Mouse (Mus musculus): ENCODE measurements around the gene Apof.
"Not testable (repeated sequence)": the region's sequence is repeated elsewhere in the genome, so short reads cannot be mapped to it uniquely, and the experiment has no call there.

The Apof gene

DNA sequence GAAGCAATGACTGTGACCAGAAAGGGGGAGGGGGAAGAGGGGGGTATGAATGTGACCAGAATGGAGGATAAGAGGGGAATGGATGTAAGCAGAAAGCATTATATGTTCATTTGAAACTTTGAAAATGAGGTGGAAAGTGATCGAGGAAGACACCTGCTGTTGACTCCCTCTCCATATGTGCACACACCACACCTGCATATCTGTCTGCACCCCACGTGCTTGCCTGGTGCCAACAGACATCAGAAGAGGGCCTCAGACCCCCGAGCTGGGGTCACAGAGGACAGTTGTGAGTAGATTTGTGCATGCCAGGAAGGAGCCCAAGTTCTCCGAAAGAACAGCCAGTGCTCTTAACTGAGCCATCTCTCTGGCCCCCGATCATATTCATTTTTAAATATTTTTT lies 8.5 kb upstream of the Apof start:
- DNase-seq = no peak

DNA sequence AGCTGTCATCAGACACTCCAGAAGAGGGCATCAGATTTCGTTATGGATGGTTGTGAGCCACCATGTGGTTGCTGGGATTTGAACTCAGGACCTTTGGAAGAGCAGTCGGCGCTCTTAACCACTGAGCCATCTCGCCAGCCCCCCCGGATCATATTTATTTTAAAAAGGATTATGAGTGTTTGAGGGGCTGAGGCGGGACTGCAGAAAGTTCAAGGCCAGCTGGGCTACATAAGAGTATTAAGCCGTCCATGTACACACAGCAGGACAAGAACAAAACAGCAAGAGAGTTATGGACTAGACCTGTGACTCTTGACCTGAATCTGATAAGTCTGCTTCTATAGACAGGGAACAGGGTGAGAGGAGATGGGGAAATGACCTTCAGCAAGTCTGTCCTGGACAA lies 8.1 kb upstream of the Apof start:
- DNase-seq = not testable (repeated sequence)

DNA sequence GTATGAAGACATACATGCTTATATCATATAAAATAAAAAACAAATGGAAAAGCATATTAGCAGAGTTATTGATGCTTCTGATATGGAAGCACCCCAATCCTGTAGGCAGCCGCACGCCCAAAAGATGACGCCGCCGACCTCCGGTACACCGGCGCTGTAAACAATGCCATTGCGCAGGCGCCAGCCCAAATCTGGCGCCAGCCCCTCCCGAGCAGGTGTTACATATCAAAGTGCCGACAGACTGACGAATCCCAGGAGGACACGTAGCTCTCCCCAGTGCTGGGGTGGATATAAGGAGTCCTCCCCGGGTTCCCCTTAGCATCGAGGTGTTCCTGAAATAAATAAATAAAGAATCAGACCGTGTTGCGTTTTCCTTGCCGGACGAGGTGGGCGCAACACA lies 6.2 kb upstream of the Apof start:
- no peak for DNase-seq

DNA sequence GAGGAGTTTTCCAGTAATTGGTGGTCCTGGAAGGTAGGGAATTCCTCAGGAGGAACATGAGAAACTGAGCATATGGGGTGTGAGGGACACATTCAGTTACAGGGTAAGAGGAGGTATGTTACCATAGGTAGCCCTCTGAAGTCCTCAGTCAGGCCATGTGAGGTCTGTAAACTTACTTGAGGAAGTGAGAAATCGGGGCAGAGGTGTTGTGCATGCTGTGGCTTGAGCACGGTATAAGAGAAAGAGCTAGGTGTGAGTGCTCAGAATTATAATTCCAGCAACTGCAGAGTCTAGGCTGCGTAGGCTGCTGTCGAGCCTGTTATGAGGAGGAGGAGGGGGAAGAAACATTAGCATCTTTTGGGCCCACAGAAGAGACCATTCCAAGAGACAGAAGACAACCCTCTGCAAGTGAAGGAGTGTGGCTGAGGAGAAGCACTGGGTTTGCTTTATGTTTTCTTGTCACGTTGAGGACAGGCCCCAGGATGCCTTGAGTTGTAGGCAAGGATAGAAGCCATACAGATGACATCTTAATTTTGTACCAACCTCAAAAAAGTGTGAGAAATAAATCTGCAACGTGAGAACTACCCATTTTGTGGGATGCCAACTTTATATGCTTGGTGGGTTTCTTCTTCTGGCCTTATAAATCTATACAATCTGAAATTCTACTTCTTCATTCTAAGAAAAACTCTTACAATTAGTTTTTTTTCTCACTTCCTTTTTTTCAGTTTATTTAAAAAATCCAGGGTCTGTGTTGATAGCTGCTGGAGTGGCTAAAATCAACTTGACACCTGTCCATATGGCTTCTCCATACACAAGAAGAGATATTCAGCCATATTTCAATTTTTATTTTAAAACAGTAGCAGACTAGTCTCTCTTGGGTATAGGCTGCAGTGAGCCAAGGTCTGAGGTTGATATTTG lies 4.8 kb upstream of the Apof start:
- DNase-seq = no peak

DNA sequence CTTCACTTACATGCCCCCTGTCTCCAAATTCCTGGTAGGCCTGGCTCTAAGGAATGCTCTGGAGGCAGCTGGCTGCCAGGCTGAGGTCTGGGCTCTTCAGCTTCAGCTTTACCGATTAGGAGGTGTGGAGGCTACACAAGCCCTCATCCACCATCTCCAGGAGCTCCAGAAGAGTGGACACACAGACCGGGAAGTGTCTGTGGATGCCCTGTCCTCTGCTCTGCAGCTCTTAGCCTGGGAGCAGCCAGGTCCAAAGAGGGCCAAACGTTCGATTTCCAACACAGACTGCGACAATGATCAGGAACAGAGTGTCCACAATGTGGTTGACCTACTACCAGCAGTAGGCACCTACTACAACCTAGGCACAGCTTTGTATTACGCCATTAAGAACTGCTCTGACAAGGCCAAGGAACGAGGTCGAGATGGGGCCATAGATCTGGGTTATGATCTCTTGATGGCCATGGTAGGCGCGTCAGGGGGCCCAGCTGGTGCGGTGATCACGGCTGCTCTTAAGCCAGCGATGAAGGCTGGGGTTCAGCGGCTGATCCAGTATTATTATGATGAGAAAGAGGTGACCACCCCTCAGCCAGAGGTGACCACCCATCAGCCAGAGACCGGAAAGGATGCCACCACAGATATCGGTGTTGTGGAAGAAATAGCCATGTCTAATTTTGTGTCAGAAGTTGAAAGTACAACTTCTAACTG lies 887 bp downstream of the Apof start:
- DNase-seq = no peak

DNA sequence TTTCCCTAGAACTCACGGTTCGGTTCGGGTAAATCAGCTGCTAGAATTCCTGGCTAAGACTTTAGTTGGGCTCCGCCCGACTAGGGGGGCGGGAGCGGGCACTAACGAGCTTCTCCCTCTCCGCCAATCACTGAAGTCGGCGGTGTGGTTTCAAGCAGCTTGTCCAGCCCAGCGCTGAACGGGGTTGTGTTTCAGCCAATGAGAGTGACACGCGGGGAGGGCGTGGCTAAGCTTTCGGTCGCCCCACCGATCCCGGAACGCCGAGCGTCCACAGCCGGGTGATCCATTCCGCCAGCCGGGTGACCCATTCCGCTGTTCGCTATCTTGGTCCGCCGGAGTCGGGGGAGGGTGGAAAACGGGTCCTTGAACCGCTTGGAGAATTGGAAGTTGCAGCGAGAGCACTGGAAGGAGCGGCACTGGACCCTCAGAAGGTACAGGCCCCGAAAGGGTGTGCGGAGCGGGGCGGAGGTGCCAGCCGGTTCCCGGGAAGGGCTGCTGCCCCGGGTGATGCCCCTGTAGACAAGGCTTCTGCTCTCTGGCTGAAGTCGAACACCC lies 1.9 kb downstream of the Apof start, which contains the start of gene Stat2:
Gene Stat2, plus strand, starts transcription at position 273 of the 555 bp plus-strand sequence.
- DNase-seq = peak; percentile 99 to 100

DNA sequence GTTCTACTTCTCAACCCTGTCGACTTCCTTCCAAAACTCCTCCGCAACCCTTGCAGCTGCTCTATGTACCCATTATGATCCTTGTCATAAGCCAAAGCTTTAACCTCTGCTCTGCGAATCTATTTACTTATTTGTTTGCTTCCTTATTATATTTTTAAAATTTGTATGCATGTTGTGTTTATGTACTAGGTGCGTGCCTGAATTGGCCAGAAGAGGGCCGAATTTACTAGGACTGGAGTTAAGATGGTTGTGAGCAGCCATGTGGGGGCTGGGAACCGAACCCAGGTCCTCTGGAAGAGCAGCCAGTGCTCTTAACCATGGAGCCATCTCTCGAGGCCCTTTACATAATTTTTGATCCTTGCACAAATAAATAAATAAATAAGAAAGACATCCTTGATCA lies 2.4 kb downstream of the Apof start:
- no peak for DNase-seq

DNA sequence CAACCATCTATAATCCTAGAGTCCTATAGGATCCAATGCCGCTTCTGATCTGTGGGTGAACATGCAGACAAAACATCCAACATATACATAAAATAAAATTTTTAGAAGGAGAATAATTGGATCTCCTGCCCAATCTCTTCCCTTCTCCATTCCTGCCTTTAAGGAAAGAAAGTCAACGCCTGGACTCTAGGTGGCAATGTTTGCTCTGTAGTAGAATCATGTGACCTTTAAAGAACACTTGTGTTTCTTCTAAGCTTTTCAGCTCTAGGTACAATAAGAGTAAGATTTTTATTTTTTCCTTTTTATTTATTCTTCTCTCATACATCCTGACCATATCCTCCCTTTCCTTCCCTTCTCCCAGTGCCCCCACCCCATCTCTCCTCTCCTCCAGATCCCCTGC lies 3.4 kb downstream of the Apof start:
- DNase-seq = peak in 1 of 2 experiments; percentile 38

DNA sequence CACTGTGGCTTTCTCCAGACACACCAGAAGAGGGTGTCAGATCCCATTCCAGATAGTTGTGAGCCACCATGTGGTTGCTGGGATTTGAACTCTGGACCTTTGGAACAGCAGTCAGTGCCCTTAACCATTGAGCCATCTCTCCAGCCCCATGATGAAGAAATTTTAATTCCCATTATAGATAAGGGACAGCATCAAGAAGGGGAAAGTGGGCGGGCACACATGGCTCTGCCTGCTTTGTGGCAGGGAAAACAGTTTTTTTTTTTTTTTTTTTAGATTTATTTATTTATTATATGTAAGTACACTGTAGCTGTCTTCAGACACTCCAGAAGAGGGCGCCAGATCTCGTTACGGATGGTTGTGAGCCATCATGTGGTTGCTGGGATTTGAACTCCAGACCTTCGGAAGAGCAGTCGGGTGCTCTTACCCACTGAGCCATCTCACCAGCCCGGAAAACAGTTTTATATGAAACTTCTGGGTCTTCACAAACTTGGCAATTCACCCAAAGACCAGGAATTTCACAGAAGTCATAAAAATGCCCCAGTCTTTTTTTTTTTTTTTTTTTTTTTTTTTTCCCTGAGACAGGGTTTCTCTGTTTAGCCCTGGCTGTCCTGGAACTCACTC lies 4.5 kb downstream of the Apof start:
- not testable (repeated sequence) for DNase-seq

DNA sequence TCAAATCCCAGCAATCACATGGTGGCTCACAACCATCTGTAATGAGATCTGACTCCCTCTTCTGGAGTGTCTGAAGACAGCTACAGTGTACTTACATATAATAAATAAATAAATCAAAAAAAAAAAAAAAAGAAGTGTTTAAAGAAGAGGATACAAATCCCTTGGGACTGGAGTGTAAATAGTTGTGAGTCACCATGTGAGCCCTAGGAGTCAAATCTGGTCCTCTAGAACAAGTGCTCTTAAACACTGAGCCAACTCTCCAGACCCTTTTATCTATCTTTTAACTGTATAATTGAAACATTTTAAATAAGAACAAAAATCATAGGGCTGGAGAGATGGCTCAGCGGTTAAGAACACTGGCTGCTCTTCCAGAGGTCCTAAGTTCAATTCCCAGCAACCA lies 6.9 kb downstream of the Apof start:
- DNase-seq = not testable (repeated sequence)

DNA sequence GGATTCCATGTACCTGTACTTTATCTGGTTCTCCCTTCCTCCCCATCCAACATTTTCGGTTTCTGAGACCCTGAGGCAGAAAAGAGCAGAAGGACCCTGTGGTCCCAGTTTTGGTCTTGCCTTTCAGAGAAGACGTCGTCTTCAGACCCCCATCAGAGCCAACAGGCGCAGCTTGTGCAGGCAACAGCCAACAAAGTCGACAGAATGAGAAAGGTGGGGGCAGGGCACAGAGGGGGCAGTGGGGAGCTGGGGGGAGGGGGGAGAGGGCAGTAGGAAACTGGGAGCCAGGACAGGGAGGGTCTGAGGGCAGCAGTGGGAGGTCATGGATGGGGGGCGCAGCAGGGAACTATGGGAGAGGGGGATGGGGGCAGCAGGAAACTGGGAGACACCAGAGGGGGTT lies 9.7 kb downstream of the Apof start:
- DNase-seq = no peak

DNA sequence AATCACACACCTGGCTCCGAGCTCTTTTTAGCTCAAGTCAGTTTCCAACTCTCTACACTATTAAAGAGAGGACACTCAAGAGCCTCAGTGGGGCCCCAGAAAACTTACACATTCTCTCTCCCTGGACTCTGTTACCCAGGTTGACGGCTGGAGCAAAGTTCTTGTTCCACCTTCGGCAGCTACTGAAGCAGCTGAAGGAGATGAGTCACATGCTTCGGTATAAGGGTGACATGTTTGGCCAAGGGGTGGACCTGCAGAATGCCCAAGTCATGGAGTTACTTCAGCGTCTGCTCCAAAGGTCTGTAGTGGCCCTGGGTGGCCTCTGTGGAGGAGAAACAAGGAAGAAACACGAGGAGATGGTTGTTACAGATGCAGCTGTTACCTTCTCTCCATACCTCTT lies 12.5 kb downstream of the Apof start:
- peak; percentile 15 to 78 for DNase-seq

DNA sequence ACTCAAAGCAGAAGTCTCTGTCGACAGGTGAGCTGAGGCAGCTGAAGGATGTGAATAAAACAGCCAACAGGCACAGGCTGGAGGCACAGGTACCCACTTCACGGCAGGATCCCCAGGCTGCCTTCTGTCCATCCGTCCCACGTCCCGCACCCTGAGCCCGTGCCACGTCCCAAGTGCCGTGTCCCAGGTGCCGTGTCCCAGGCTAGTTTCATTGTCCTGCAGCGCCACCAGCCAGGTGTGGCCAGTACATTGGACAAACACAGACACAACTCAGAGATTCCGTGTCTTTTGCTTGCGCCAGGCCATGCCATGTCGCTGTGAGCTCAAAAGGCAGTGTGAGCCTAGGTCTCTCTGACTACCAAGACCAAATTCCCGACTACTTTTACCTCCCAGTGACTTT lies 13.2 kb downstream of the Apof start:
- no peak for DNase-seq

DNA sequence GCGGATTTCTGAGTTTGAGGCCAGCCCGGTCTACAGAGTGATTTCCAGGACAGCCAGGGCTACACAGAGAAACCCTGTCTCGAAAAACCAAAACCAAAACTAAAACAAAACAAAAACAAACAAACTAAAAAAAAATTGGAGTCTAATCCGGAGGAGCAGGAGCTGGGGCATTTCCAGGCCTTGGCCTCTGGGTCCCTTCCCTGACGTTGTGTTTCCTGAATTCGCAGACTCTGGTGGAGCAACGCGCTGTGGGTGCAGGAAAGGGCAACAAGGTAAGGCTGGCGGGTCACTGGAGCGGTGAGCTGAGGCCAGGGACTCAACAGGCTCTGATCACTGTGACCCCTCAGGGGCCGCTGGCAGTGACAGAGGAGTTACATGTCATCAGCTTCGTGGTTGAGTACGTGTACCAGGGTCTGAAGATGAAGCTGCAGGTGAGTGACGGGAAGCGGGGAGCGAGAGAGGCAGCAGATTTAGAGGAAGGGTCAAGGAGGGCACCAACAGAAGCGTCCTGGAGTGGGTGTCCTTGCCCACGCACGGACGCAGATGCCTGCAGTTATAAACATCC lies 14.5 kb downstream of the Apof start:
- DNase-seq = peak; percentile 34 to 59

DNA sequence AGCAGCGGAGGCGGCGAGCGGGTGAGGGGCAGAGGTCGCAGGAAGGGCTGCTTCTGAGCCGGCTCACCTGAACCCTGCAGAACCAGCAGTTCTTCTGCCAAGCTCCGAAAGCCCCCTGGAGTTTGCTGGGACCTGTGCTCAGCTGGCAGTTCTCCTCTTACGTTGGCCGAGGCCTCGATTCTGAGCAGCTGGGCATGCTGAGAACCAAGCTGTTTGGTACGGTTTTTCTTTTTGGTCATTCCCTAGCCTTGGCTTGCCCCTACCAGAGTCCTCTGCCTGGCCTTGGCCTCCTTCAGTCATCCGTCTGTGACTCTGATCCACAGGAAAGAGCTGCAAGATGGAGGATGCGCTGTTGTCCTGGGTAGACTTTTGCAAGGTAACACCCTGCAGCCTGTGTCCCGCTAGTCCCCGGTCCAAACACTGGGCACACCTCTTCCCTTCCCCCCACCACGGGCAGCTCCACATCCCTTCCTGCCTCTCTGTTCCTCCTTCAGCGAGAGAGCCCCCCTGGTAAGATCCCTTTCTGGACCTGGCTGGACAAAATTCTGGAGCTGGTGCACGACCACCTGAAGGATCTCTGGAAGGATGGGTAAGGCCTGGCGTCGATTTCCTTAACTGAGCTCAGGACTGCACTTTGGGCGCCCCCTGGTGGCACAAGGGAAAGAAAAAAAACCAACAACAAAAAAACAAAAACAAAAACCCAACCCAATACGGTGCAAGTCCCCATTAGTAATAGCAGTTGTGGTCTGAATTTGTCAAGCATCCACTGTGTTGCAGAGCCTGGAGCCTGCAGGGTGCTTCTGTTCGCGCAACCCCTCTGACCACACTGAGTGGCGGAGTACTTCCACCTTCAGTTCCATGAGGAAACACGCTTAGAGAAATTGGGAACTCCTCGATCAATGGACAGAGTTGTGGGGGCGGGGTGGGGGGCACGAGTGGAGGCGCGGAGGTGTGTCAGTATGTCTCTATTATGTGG lies 15.4 kb downstream of the Apof start:
- peak; percentile 71 to 84 for DNase-seq

DNA sequence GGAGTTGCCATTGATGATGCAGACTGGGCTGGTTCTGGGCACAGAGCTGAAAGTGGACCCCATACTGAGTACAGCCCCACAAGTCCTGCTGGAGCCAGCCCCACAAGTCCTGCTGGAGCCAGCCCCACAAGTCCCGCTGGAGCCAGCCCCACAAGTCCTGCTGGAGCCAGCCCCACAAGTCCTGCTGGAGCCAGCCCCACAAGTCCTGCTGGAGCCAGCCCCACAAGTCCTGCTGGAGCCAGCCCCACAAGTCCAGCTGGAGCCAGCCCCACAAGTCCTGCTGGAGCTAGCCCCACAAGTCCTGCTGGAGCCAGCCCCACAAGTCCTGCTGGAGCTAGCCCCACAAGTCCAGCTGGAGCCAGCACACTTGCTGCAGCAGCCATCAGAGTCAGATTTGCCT lies 22.1 kb downstream of the Apof start:
- not testable (repeated sequence) for DNase-seq

DNA sequence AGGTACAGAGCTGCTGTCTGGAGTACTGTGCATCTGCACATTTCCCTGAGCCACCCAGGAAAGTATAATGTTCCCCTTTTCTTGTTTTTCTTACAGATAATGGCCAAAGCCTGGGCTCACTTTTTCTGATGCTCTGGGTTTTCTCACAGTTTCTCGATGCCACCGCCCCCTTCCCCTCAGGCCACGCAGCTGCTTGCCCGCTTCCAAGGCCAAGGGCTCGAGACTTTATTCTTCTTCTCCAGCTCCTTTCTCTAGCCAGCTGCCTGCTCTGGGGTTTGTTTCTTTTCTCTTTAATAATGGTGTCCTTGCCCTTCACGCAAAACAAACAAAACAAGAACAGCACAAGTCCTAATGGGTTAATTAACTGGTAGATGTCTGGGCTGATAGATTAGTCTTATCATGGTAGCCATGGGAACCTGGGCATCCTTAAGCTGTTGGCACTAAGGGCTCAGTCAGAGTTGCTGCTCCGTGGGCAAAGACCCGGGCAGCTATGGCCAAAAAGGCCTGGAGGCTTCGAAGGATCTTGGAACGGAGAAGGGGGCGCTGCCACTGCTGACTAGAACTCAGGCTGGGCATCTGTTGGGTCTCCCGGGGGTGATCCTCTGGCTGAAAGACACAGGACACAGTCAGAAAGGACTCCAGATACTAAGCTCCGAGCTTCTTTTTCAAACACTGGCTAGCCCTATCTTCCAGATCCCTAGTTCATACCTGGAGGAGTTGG lies 28.1 kb downstream of the Apof start:
- DNase-seq = no peak

DNA sequence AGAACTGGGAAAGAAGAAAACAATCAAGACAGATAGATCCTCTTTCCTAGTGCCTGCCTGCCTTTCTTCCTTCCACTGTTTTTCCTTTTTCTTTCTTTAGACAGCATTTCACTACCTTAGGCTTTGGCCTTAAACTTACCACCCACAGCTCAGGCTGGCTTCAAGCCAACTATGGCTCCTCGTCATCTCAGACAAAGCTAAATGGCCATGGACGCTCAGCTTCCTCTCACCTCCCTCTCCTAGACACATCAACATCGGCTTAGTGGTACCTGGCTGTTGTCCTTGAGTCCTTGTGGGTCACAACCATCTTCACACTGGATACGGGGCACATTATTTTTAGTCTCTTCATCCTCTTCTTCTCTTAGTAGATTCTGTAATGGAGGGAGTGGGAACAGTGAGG lies 28.8 kb downstream of the Apof start:
- no peak for DNase-seq

DNA sequence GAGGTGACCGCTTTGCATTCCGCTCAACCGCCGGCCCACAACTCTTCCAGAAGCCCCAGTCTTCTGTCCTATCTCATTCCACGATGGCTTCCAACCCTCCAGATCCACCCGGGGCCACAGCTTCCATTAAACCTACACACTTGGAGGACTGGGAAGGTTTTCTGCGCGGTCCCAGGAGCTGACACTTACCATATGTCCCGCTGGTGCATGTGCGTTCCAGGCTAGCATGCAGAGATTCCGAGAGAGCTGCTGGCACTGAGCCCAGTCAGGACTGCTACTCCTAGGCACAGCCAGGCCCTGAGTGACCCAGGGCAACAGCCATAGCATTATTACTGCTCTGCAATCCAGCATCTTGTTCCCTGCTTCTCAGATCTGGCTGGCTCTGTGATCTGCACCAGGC lies 29.2 kb downstream of the Apof start:
- peak in 1 of 2 experiments; percentile 56 for DNase-seq

DNA sequence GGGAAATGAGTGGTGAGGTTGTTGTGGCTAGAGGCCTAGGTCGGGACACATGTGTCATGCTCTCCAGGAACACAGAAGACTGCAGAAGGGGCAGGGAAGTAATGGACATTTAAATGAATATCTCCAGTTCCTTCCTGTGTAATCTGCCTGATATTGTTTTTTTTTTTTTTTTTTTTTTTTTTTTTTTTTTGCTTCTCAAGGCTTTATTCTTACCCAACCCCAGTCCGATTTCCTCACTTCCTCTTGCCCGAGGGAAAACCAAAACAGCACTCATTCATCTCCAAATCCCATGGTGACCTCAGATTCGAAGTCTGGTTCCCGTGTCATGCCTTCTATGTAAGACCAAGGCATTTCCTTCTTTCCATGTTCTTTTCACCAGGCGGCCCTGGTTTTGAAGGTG lies 29.8 kb downstream of the Apof start:
- DNase-seq = no peak

DNA sequence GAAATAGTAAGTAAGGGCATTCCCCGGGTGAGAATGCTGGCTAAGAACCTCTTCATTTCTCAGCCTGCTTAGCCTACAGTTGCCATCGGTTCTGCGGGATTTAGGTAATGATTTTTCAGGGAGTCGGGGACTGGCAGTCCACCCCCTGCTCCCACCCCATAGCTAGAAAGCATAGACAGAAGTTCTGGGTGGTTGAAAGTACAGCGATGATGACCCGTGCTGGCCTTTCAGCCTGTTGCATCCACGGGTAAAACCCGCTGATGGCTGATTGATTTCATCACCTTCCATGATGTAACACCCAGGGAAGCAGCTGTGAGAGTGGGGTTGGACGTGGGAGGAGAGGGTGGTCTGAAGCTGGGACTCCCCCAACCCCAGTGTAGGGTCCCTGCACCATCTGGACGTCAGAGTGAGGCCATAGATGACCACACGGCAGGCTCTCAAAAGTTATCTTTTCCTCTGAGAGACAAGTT lies 30.3 kb downstream of the Apof start, which contains the start of gene Il23a:
Gene Il23a, minus strand, starts transcription at position 51 of the 470 bp plus-strand sequence.
- no peak for DNase-seq
